Mouse (Mus musculus): Measurements from ENCODE around the gene Gm13272. TPM values are rescaled to one million over a fixed set of nuclear protein-coding genes. Genes with fewer than 3 reads are reported as not detected.
"Not testable (repeated sequence)": the region's sequence is repeated elsewhere in the genome, so short reads cannot be mapped to it uniquely, and the experiment has no call there.

Gene Gm13272
- total RNA-seq, 2 experiments from 2014 or later = not detected

DNA sequence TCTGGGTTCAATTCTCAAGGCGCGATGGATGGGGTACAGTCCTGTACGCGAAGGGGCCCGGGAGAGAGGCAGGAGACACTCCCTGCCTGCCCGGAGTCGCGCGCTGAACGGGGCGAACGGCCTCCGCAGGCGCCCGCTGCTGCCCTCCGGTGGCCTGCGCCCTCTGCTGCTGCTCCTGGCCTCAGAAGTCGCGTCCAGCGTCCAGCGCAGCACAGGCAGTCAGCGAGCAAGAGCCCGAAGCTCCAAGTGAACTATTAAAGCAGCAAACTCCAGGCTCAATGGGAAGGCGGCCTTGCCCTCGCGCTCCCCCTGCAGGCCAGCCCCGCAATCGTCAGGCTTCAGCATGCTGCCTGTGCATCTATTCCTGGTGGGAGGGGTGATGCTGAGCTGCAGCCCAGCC is 19.2 kb upstream of the Gm13272 start:
- peak; percentile 87 for DNase-seq
- intact Hi-C loops (cut with DNase I) = not testable (repeated sequence)
- peak overlapping the region; percentile 61 for H3K4me3 ChIP-seq
- H3K27ac ChIP-seq = peak overlapping the region; percentile 71
- peak; percentile 64 for TF ChIP-seq CTCF (IDR thresholded peaks at IDR 0.05)

DNA sequence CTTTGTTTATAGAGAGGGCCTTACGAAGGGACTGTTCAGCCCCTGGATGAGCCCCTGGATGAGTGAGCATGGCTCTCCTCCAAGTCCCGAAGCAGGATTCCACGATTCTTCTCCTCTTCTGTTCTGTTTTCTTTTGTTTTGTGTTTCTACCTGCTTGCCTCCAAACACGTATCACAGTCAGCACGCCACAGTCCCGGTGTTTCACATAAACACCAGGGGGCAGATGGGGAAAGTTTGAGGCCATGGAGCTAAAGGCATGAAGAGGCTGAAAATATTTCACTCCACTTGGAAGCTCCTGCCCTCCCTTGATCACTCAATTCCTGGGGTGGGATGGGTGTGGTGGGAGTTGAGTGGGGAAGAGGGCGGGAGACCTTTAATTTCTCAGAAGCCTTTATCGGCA is 17.9 kb upstream of the Gm13272 start:
- peak; percentile 51 for DNase-seq
- H3K27ac ChIP-seq; H3K4me3 ChIP-seq; intact Hi-C loops (cut with DNase I): not testable (repeated sequence)

DNA sequence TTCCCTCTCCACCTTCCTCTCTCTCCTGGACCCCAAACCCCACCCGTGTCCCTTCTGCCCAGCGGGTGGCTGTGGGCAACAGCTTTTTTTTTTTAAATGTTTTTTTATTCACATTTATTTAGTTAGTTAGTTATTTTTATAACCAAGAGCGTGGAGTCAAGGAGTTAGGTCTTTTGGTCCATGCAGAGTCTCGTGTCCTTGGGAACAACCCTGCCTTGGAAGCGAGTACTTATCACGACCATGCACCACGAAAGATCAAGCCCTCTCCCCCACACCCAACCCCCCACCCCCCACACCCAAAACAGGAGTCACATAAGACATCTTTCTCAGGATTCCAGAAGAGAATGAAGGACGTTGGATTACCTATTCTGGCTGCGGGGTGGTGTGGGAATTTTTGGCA is 17.3 kb upstream of the Gm13272 start:
- intact Hi-C loops (cut with DNase I); H3K27ac ChIP-seq; DNase-seq; H3K4me3 ChIP-seq: not testable (repeated sequence)

DNA sequence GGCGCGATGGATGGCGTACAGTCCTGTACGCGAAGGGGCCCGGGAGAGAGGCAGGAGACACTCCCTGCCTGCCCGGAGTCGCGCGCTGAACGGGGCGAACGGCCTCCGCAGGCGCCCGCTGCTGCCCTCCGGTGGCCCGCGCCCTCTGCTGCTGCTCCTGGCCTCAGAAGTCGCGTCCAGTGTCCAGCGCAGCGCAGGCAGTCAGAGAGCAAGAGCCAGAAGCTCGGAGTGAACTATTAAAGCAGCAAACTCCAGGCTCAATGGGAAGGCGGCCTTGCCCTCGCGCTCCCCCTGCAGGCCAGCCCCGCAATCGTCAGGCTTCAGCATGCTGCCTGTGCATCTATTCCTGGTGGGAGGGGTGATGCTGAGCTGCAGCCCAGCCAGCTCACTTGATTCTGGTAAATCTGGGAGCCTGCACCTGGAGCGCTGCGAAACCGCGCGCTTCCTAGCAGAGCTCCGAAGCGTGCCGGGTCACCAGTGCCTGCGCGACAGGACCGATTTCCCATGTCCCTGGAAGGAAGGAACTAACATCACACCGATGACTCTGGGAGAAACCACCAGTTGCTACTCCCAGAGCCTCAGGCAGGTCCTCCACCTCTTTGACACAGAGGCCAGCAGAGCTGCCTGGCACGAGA is 16.1 kb upstream of the Gm13272 start:
- peak overlapping the region; percentile 59 for H3K4me3 ChIP-seq
- peak; percentile 61 for TF ChIP-seq CTCF (IDR thresholded peaks at IDR 0.05)
- H3K27ac ChIP-seq = peak overlapping the region; percentile 65
- peak; percentile 74 for DNase-seq
- intact Hi-C loops (cut with DNase I) = not testable (repeated sequence)

DNA sequence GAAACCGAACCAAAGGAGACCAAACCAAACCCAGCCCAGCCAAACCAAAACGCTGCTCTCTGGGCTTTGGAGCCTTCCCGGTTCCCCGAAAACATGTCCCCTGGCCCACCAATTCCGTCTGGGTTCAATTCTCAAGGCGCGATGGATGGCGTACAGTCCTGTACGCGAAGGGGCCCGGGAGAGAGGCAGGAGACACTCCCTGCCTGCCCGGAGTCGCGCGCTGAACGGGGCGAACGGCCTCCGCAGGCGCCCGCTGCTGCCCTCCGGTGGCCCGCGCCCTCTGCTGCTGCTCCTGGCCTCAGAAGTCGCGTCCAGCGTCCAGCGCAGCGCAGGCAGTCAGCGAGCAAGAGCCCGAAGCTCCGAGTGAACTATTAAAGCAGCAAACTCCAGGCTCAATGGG is 6.1 kb upstream of the Gm13272 start, which contains the start of gene Gm13290:
Gm13290 (plus strand) TSS at position 301 of the 400 bp plus-strand sequence.
- DNase-seq; H3K4me3 ChIP-seq; intact Hi-C loops (cut with DNase I): not testable (repeated sequence)

DNA sequence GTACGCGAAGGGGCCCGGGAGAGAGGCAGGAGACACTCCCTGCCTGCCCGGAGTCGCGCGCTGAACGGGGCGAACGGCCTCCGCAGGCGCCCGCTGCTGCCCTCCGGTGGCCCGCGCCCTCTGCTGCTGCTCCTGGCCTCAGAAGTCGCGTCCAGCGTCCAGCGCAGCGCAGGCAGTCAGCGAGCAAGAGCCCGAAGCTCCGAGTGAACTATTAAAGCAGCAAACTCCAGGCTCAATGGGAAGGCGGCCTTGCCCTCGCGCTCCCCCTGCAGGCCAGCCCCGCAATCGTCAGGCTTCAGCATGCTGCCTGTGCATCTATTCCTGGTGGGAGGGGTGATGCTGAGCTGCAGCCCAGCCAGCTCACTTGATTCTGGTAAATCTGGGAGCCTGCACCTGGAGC is 3.0 kb upstream of the Gm13272 start, which contains the start of gene Gm13289:
Gm13289 (plus strand) TSS at position 301 of the 400 bp plus-strand sequence.
- intact Hi-C loops (cut with DNase I); DNase-seq; H3K4me3 ChIP-seq; H3K27ac ChIP-seq: not testable (repeated sequence)

More for the DNA sequence above, 6.1 kb upstream of the Gm13272 start, which contains the start of gene Gm13290:
- not testable (repeated sequence) for H3K27ac ChIP-seq

DNA sequence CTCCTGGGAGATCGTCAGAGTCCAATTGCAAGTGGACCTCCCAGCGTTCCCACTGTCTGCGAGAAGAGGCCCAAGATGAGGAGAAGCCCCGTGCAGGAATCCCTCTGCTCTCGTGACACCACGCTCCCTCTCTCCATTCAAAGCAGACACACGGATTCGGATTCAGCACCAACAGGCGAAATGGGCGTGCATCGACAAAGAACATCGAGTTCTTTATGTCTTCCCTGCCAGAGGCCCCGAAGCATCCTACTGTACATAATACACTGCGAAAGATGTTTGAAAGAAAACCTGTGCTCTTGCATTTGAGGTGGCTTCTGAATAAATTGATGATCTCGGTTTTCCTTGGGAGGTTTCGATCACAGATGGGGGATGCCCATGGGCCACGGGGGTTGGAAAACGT is 670 bp downstream of the Gm13272 start:
- DNase-seq; H3K27ac ChIP-seq; intact Hi-C loops (cut with DNase I); H3K4me3 ChIP-seq: not testable (repeated sequence)

DNA sequence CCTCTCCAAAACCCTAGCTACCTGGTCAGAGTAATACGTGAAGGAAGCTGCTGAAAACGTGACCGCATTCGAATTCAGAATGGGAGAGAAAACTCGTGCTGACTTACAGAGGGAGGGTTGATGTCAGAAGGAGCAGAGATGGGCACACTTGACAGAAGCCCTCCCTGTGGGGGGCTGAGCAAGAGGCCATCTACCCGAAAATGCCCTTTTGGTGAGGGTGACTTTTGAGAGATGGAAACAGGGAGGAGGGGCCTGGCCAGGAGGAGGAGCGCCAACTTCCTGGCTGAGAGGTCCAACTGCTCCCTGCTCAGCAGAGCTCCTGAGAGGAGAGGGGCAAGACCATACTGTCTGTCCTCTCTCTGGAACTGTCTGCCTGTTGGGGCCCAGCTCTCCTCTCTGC is 2.2 kb downstream of the Gm13272 start, which contains the start of gene Ifnz:
Ifnz (plus strand) TSS at position 301 of the 400 bp plus-strand sequence.
- DNase-seq; intact Hi-C loops (cut with DNase I): not testable (repeated sequence)
- peak within 1 kb of the TSS; percentile 61; the same call in 1 of the 2 replicates for H3K27ac ChIP-seq
- peak within 1 kb of the TSS; percentile 57 for H3K4me3 ChIP-seq

DNA sequence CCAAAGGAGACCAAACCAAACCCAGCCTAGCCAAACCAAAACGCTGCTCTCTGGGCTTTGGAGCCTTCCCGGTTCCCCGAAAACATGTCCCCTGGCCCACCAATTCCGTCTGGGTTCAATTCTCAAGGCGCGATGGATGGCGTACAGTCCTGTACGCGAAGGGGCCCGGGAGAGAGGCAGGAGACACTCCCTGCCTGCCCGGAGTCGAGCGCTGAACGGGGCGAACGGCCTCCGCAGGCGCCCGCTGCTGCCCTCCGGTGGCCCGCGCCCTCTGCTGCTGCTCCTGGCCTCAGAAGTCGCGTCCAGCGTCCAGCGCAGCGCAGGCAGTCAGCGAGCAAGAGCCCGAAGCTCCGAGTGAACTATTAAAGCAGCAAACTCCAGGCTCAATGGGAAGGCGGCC is 2.7 kb downstream of the Gm13272 start:
- peak; percentile 28 for DNase-seq
- Histone ChIP-seq H3K27ac (peak overlapping the region; percentile 61; the same call in 1 of the 2 replicates), H3K4me3 (peak overlapping the region; percentile 57)
- TF ChIP-seq CTCF (IDR thresholded peaks at IDR 0.05) = peak; percentile 13; the same call in 1 of the 2 replicates
- intact Hi-C loops (cut with DNase I) = not testable (repeated sequence)

DNA sequence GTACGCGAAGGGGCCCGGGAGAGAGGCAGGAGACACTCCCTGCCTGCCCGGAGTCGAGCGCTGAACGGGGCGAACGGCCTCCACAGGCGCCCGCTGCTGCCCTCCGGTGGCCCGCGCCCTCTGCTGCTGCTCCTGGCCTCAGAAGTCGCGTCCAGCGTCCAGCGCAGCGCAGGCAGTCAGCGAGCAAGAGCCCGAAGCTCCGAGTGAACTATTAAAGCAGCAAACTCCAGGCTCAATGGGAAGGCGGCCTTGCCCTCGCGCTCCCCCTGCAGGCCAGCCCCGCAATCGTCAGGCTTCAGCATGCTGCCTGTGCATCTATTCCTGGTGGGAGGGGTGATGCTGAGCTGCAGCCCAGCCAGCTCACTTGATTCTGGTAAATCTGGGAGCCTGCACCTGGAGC is 5.8 kb downstream of the Gm13272 start, which contains the start of gene Gm13276:
Gm13276 (plus strand) TSS at position 301 of the 400 bp plus-strand sequence.
- H3K4me3 ChIP-seq; intact Hi-C loops (cut with DNase I); DNase-seq; H3K27ac ChIP-seq: not testable (repeated sequence)

DNA sequence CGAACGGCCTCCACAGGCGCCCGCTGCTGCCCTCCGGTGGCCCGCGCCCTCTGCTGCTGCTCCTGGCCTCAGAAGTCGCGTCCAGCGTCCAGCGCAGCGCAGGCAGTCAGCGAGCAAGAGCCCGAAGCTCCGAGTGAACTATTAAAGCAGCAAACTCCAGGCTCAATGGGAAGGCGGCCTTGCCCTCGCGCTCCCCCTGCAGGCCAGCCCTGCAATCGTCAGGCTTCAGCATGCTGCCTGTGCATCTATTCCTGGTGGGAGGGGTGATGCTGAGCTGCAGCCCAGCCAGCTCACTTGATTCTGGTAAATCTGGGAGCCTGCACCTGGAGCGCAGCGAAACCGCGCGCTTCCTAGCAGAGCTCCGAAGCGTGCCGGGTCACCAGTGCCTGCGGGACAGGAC is 8.8 kb downstream of the Gm13272 start, which contains the start of gene Gm13277:
Gm13277 (plus strand) TSS at position 231 of the 400 bp plus-strand sequence.
- H3K4me3 ChIP-seq; H3K27ac ChIP-seq; intact Hi-C loops (cut with DNase I): not testable (repeated sequence)
- peak; percentile 51 for TF ChIP-seq CTCF (IDR thresholded peaks at IDR 0.05)
- DNase-seq = peak; percentile 72

DNA sequence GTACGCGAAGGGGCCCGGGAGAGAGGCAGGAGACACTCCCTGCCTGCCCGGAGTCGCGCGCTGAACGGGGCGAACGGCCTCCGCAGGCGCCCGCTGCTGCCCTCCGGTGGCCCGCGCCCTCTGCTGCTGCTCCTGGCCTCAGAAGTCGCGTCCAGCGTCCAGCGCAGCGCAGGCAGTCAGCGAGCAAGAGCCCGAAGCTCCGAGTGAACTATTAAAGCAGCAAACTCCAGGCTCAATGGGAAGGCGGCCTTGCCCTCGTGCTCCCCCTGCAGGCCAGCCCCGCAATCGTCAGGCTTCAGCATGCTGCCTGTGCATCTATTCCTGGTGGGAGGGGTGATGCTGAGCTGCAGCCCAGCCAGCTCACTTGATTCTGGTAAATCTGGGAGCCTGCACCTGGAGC is 11.6 kb downstream of the Gm13272 start, which contains the start of gene Gm13278:
Gm13278 (plus strand) TSS at position 301 of the 400 bp plus-strand sequence.
- DNase-seq; H3K27ac ChIP-seq; H3K4me3 ChIP-seq; intact Hi-C loops (cut with DNase I): not testable (repeated sequence)

DNA sequence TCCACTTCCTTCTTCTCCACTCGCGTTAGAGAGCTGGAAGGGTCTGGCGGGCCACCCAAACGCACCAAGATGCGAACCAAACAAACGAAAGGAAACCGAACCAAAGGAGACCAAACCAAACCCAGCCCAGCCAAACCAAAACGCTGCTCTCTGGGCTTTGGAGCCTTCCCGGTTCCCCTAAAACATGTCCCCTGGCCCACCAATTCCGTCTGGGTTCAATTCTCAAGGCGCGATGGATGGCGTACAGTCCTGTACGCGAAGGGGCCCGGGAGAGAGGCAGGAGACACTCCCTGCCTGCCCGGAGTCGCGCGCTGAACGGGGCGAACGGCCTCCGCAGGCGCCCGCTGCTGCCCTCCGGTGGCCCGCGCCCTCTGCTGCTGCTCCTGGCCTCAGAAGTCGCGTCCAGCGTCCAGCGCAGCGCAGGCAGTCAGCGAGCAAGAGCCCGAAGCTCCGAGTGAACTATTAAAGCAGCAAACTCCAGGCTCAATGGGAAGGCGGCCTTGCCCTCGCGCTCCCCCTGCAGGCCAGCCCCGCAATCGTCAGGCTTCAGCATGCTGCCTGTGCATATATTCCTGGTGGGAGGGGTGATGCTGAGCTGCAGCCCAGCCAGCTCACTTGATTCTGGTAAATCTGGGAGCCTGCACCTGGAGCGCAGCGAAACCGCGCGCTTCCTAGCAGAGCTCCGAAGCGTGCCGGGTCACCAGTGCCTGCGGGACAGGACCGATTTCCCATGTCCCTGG is 14.5 kb downstream of the Gm13272 start, which contains the start of gene Gm13275:
Gm13275 (plus strand) TSS at position 552 of the 740 bp plus-strand sequence.
- Histone ChIP-seq H3K4me3 (peak within 1 kb of the TSS; percentile 31), H3K27ac (peak within 1 kb of the TSS; percentile 57)
- intact Hi-C loops (cut with DNase I) = not testable (repeated sequence)
- peak; percentile 36 for TF ChIP-seq CTCF (IDR thresholded peaks at IDR 0.05)
- peak; percentile 51 for DNase-seq

DNA sequence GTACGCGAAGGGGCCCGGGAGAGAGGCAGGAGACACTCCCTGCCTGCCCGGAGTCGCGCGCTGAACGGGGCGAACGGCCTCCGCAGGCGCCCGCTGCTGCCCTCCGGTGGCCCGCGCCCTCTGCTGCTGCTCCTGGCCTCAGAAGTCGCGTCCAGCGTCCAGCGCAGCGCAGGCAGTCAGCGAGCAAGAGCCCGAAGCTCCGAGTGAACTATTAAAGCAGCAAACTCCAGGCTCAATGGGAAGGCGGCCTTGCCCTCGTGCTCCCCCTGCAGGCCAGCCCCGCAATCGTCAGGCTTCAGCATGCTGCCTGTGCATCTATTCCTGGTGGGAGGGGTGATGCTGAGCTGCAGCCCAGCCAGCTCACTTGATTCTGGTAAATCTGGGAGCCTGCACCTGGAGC is 17.4 kb downstream of the Gm13272 start, which contains the start of gene Gm13279:
Gm13279 (plus strand) TSS at position 301 of the 400 bp plus-strand sequence.
- H3K27ac ChIP-seq; DNase-seq; H3K4me3 ChIP-seq; intact Hi-C loops (cut with DNase I): not testable (repeated sequence)

DNA sequence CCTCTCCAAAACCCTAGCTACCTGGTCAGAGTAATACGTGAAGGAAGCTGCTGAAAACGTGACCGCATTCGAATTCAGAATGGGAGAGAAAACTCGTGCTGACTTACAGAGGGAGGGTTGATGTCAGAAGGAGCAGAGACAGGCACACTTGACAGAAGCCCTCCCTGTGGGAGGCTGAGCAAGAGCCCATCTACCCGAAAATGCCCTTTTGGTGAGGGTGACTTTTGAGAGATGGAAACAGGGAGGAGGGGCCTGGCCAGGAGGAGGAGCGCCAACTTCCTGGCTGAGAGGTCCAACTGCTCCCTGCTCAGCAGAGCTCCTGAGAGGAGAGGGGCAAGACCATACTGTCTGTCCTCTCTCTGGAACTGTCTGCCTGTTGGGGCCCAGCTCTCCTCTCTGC is 19.7 kb downstream of the Gm13272 start, which contains the start of gene Gm13285:
Gm13285 (plus strand) TSS at position 301 of the 400 bp plus-strand sequence.
- intact Hi-C loops (cut with DNase I); H3K27ac ChIP-seq; H3K4me3 ChIP-seq; DNase-seq: not testable (repeated sequence)

DNA sequence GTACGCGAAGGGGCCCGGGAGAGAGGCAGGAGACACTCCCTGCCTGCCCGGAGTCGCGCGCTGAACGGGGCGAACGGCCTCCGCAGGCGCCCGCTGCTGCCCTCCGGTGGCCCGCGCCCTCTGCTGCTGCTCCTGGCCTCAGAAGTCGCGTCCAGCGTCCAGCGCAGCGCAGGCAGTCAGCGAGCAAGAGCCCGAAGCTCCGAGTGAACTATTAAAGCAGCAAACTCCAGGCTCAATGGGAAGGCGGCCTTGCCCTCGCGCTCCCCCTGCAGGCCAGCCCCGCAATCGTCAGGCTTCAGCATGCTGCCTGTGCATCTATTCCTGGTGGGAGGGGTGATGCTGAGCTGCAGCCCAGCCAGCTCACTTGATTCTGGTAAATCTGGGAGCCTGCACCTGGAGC is 23.3 kb downstream of the Gm13272 start, which contains the start of gene Gm13287:
Gm13287 (plus strand) TSS at position 301 of the 400 bp plus-strand sequence.
- DNase-seq; H3K4me3 ChIP-seq; intact Hi-C loops (cut with DNase I): not testable (repeated sequence)

DNA sequence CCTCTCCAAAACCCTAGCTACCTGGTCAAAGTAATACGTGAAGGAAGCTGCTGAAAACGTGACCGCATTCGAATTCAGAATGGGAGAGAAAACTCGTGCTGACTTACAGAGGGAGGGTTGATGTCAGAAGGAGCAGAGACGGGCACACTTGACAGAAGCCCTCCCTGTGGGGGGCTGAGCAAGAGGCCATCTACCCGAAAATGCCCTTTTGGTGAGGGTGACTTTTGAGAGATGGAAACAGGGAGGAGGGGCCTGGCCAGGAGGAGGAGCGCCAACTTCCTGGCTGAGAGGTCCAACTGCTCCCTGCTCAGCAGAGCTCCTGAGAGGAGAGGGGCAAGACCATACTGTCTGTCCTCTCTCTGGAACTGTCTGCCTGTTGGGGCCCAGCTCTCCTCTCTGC is 25.6 kb downstream of the Gm13272 start, which contains the start of gene Gm13288:
Gm13288 (plus strand) TSS at position 301 of the 400 bp plus-strand sequence.
- intact Hi-C loops (cut with DNase I); DNase-seq; H3K27ac ChIP-seq: not testable (repeated sequence)
- 0 out of 2 replicates have a peak within 1 kb of the TSS, but pooled peaks have one; percentile 46 for H3K4me3 ChIP-seq

More for the DNA sequence above, 23.3 kb downstream of the Gm13272 start, which contains the start of gene Gm13287:
- H3K27ac ChIP-seq = not testable (repeated sequence)
